Mouse (Mus musculus): ENCODE results near the gene C530008M17Rik.

GRCm38 (mm10) chr5:76612867-76613499, 43.3 kb upstream of the C530008M17Rik start:
- TF ChIP-seq CTCF (IDR thresholded peaks at IDR 0.05; ENCODE audit: insufficient read depth, low read depth, low read length) (no peak), POLR2A (IDR thresholded peaks at IDR 0.05; ENCODE audit: insufficient read depth, low read depth, low read length) (no peak)

Data from olfactory bulb, adult 2 months (tissue).